Mouse (Mus musculus) CH12.LX (cell line): Measurements from ENCODE around the gene Ank3. TPM values are rescaled to one million over a fixed set of nuclear protein-coding genes. Genes with fewer than 3 reads are reported as not detected.

Experiments used
- DNase-seq: peaks from one replicate; pipeline ENCODE4 v3.0.0-alpha.2; 2013; ENCODE audit errors: extremely low read depth
- H3K27ac ChIP-seq: 2 replicates; pipeline ENCODE4 v1.5.1; 2012; ENCODE audit warnings: low read depth, mild to moderate bottlenecking, control low read depth, moderate library complexity; ENCODE audit not compliant: insufficient read depth
- H3K27me3 ChIP-seq: replicated peaks from 2 replicates; pipeline ENCODE3; 2012; ENCODE audit warnings: inconsistent platforms
- H3K36me3 ChIP-seq, 2 experiments: replicated peaks in 1 of 2; 2 replicates each; pipeline versions ENCODE3 to v1.6.1; 2012; ENCODE audit warnings: inconsistent platforms in 1 of 2, low read length in 1 of 2, mild to moderate bottlenecking in 1 of 2, mixed read lengths in 1 of 2, moderate library complexity in 1 of 2; ENCODE audit not compliant: control insufficient read depth in 1 of 2, insufficient read depth in 1 of 2
- H3K4me1 ChIP-seq, 2 experiments: 2 replicates each; pipeline ENCODE4 v1.6.1; 2012; ENCODE audit warnings: inconsistent platforms in 1 of 2, moderate library complexity in 1 of 2; ENCODE audit not compliant: insufficient read depth in 2 of 2, control insufficient read depth in 1 of 2
- H3K4me2 ChIP-seq: 2 replicates; pipeline ENCODE4 v1.6.1; 2012; ENCODE audit warnings: low read depth, mild to moderate bottlenecking, control low read depth; ENCODE audit not compliant: poor library complexity, insufficient read depth, severe bottlenecking
- H3K4me3 ChIP-seq, 3 experiments: fragments of 150-350 bp in 1 of 3; sonication (generic) in 1 of 3; replicated peaks in 1 of 3; 2 replicates each; pipeline versions ENCODE3 to v1.5.1; 2011 to 2012; ENCODE audit warnings: low read depth in 2 of 3, low read length in 2 of 3, mild to moderate bottlenecking in 2 of 3, moderate library complexity in 2 of 3, control low read depth in 1 of 3, improper control_type of control experiment in 1 of 3, inconsistent platforms in 1 of 3, mixed read lengths in 1 of 3; ENCODE audit not compliant: poor library complexity in 1 of 3
- H3K79me2 ChIP-seq: replicated peaks from 2 replicates; pipeline ENCODE4 v1.6.1; 2012; ENCODE audit warnings: mild to moderate bottlenecking, moderate library complexity; ENCODE audit not compliant: control insufficient read depth, poor library complexity, insufficient read depth, severe bottlenecking; ENCODE audit errors: extremely low read depth
- H3K9ac ChIP-seq: 2 replicates; pipeline ENCODE4 v1.6.1; 2012; ENCODE audit warnings: low read depth, mild to moderate bottlenecking, control low read depth, moderate library complexity; ENCODE audit not compliant: insufficient read depth
- H3K9me3 ChIP-seq: replicated peaks from 2 replicates; pipeline ENCODE3; 2012; ENCODE audit warnings: low read length, inconsistent platforms, mixed read lengths
- BHLHE40 ChIP-seq: IDR thresholded peaks from 2 replicates; pipeline ENCODE4 v1.6.1; 2011; ENCODE audit warnings: mild to moderate bottlenecking, low read depth, low read length, improper control_type of control experiment
- CHD1 ChIP-seq: IDR thresholded peaks from 2 replicates; pipeline ENCODE4 v1.6.1; 2012; ENCODE audit warnings: low read depth, low read length, improper control_type of control experiment, inconsistent platforms
- CHD2 ChIP-seq: IDR thresholded peaks from 2 replicates; pipeline ENCODE4 v1.6.1; 2011; ENCODE audit warnings: low read length, improper control_type of control experiment
- CTCF ChIP-seq, 2 experiments: IDR thresholded peaks in 1 of 2; conservative IDR thresholded peaks in 1 of 2; 2 replicates each; pipeline ENCODE4 v1.5.1; 2011 to 2012; ENCODE audit warnings: low read depth in 2 of 2, low read length in 2 of 2, improper control_type of control experiment in 1 of 2, inconsistent platforms in 1 of 2, mild to moderate bottlenecking in 1 of 2, moderate library complexity in 1 of 2
- E2F4 ChIP-seq: IDR thresholded peaks from 2 replicates; pipeline ENCODE4 v1.6.1; 2011; ENCODE audit warnings: low read depth, low read length, improper control_type of control experiment; ENCODE audit not compliant: insufficient replicate concordance
- ELF1 ChIP-seq: IDR thresholded peaks from 2 replicates; pipeline ENCODE4 v1.6.1; 2014; ENCODE audit warnings: low read depth, mild to moderate bottlenecking, inconsistent platforms, low read length, improper control_type of control experiment
- EP300 ChIP-seq: IDR thresholded peaks from 2 replicates; pipeline ENCODE4 v1.6.1; 2011; ENCODE audit warnings: low read length, improper control_type of control experiment
- ETS1 ChIP-seq: conservative IDR thresholded peaks from 2 replicates; pipeline ENCODE4 v1.6.1; 2012; ENCODE audit warnings: low read depth, mild to moderate bottlenecking, inconsistent platforms, low read length, improper control_type of control experiment, moderate library complexity
- GABPA ChIP-seq: IDR thresholded peaks from 2 replicates; pipeline ENCODE4 v1.6.1; 2012; ENCODE audit warnings: low read depth, low read length, improper control_type of control experiment, inconsistent platforms; ENCODE audit not compliant: insufficient replicate concordance
- HCFC1 ChIP-seq: IDR thresholded peaks from 2 replicates; pipeline ENCODE4 v1.6.1; 2012; ENCODE audit warnings: low read depth, mild to moderate bottlenecking, inconsistent platforms, low read length, improper control_type of control experiment
- IRF4 ChIP-seq: IDR thresholded peaks from 2 replicates; pipeline ENCODE4 v1.6.1; 2014; ENCODE audit warnings: low read depth, mild to moderate bottlenecking, inconsistent platforms, low read length, improper control_type of control experiment
- JUN ChIP-seq: IDR thresholded peaks from 2 replicates; pipeline ENCODE4 v1.6.1; 2011; ENCODE audit warnings: low read depth, mild to moderate bottlenecking, low read length, improper control_type of control experiment, moderate library complexity; ENCODE audit not compliant: insufficient read depth
- JUND ChIP-seq: conservative IDR thresholded peaks from 2 replicates; pipeline ENCODE4 v1.6.1; 2011; ENCODE audit warnings: low read depth, low read length, improper control_type of control experiment
- KAT2A ChIP-seq: IDR thresholded peaks from 2 replicates; pipeline ENCODE4 v1.6.1; 2012; ENCODE audit warnings: low read length, improper control_type of control experiment, inconsistent platforms; ENCODE audit not compliant: insufficient replicate concordance
- MAFK ChIP-seq: IDR thresholded peaks from 2 replicates; pipeline ENCODE4 v1.6.1; 2011; ENCODE audit warnings: low read length, improper control_type of control experiment; ENCODE audit not compliant: insufficient replicate concordance
- MAX ChIP-seq: IDR thresholded peaks from 2 replicates; pipeline ENCODE4 v1.6.1; 2011; ENCODE audit warnings: low read length, improper control_type of control experiment
- MAZ ChIP-seq: IDR thresholded peaks from 2 replicates; pipeline ENCODE4 v1.6.1; 2012; ENCODE audit warnings: low read depth, mild to moderate bottlenecking, inconsistent platforms, low read length, improper control_type of control experiment, moderate library complexity
- MEF2A ChIP-seq: IDR thresholded peaks from 2 replicates; pipeline ENCODE4 v1.6.1; 2014; ENCODE audit warnings: low read depth, mild to moderate bottlenecking, inconsistent platforms, low read length, improper control_type of control experiment, borderline replicate concordance
- NELFE ChIP-seq: IDR thresholded peaks from 2 replicates; pipeline ENCODE4 v1.6.1; 2011; ENCODE audit warnings: low read depth, low read length, improper control_type of control experiment
- NRF1 ChIP-seq: IDR thresholded peaks from 2 replicates; pipeline ENCODE4 v1.6.1; 2014; ENCODE audit warnings: low read depth, mild to moderate bottlenecking, inconsistent platforms, low read length, improper control_type of control experiment, moderate library complexity
- POLR2AphosphoS2 ChIP-seq: IDR thresholded peaks from 2 replicates; pipeline ENCODE4 v1.6.1; 2011; ENCODE audit warnings: low read depth, low read length, improper control_type of control experiment
- RAD21 ChIP-seq: IDR thresholded peaks from 2 replicates; pipeline ENCODE4 v1.6.1; 2011; ENCODE audit warnings: low read depth, mild to moderate bottlenecking, low read length, improper control_type of control experiment, moderate library complexity
- RCOR1 ChIP-seq: conservative IDR thresholded peaks from 2 replicates; pipeline ENCODE4 v1.6.1; 2012; ENCODE audit warnings: low read depth, mild to moderate bottlenecking, inconsistent platforms, low read length, improper control_type of control experiment
- SIN3A ChIP-seq: IDR thresholded peaks from 2 replicates; pipeline ENCODE4 v1.6.1; 2012; ENCODE audit warnings: low read length, improper control_type of control experiment, inconsistent platforms
- SMC3 ChIP-seq: IDR thresholded peaks from 2 replicates; pipeline ENCODE4 v1.6.1; 2011; ENCODE audit warnings: low read depth, low read length, improper control_type of control experiment
- TBP ChIP-seq: conservative IDR thresholded peaks from 2 replicates; pipeline ENCODE4 v1.6.1; 2011; ENCODE audit warnings: low read depth, low read length, improper control_type of control experiment
- USF1 ChIP-seq: IDR thresholded peaks from 2 replicates; pipeline ENCODE4 v1.6.1; 2014; ENCODE audit warnings: low read depth, mild to moderate bottlenecking, inconsistent platforms, low read length, improper control_type of control experiment
- USF2 ChIP-seq: conservative IDR thresholded peaks from 2 replicates; pipeline ENCODE4 v1.6.1; 2011; ENCODE audit warnings: low read depth, low read length, improper control_type of control experiment
- ZC3H11A ChIP-seq: IDR thresholded peaks from 2 replicates; pipeline ENCODE4 v1.6.1; 2012; ENCODE audit warnings: low read depth, mild to moderate bottlenecking, inconsistent platforms, low read length, improper control_type of control experiment
- ZMIZ1 ChIP-seq: IDR thresholded peaks from 2 replicates; pipeline ENCODE4 v1.6.1; 2012; ENCODE audit warnings: low read depth, mild to moderate bottlenecking, inconsistent platforms, low read length, improper control_type of control experiment
- ZNF384 ChIP-seq: IDR thresholded peaks from 2 replicates; pipeline ENCODE4 v1.6.1; 2012; ENCODE audit warnings: low read depth, low read length, improper control_type of control experiment, inconsistent platforms
- dilution Hi-C: fragments of 300-500 bp; cut with MboI; formaldehyde crosslinking; loops from 2 replicates; pipeline ENCODE4 v1.14.3; 2020; ENCODE audit warnings: low sequenced_read_pairs; ENCODE audit not compliant: extremely low pct_unique_long_range_greater_than_20kb, extremely low pct_ligation_motif_present
- in situ Hi-C: fragments of 300-500 bp; cut with MboI; formaldehyde crosslinking; loops from 3 replicates; pipeline ENCODE4 v1.14.3; 2019; ENCODE audit warnings: low sequenced_read_pairs, low pct_ligation_motif_present, low pct_unique_long_range_greater_than_20kb, mixed read lengths
- polyA plus RNA-seq: library from polyadenylated mRNA; unstranded; fragments of >175 nt; gene quantifications from 2 replicates; pipeline ENCODE4 v1.2.1, GENCODE M21; 2012; ENCODE audit warnings: low read depth; ENCODE audit not compliant: insufficient read length
- total RNA-seq, 2 experiments: library from RNA; depleted of rRNA; stranded (reverse); fragments of 300-350 nt in 1 of 2; fragments of >200 nt in 1 of 2; gene quantifications; 2 replicates each; pipeline ENCODE4 v1.2.3; 2012 to 2014

Ank3 gene
- total and polyA plus RNA-seq, 3 experiments: 4.7 to 8.3 (median 6.2) TPM

- Histone ChIP-seq H3K4me2 (no peak overlapping the region), H3K4me1 (peaks cover 4 to 15% of the 10 kb centered on the region in 2 experiments; a peak in 2 of 4 replicates), H3K9me3 (no peaks in the 10 kb centered on the region)
- DNase-seq: no peak
- TF ChIP-seq KAT2A: no peak
- TF ChIP-seq MAZ: no peak
- TF ChIP-seq RCOR1: no peak
- no peak for TF ChIP-seq MAX
- TF ChIP-seq JUND: no peak
- TF ChIP-seq RAD21: no peak
- no peak for TF ChIP-seq USF2
- no peak for TF ChIP-seq USF1
- no peak for TF ChIP-seq HCFC1
- TF ChIP-seq, all 38 proteins: peak for 0
- Histone ChIP-seq H3K4me3 (no peak overlapping the region), H3K79me2 (no peaks in the 10 kb centered on the region), H3K36me3 (no peaks in the 10 kb centered on the region), H3K27me3 (no peaks in the 10 kb centered on the region), H3K9ac (no peak overlapping the region), H3K27ac (no peak overlapping the region)
- dilution Hi-C loops (no loop called here), in situ Hi-C loops (no loop called here)
Observed at GRCm38 (mm10) chr10:69503791-69504190, 105.2 kb downstream of the Ank3 start.

- Histone ChIP-seq H3K9me3 (no peaks in the 10 kb centered on the region), H3K79me2 (no peaks in the 10 kb centered on the region), H3K9ac (no peak overlapping the region), H3K27ac (no peak overlapping the region), H3K4me1 (peaks cover 4 to 17% of the 10 kb centered on the region in 2 experiments; a peak in 2 of 4 replicates), H3K4me2 (peak overlapping the region; percentile 90), H3K27me3 (no peaks in the 10 kb centered on the region), H3K4me3 (no peak overlapping the region), H3K36me3 (no peaks in the 10 kb centered on the region)
- dilution Hi-C loops: no loop called here
- in situ Hi-C loops: no loop called here
- DNase-seq: peak; percentile 71
- TF ChIP-seq BHLHE40 (peak; percentile 50; the same call in 1 of the 2 replicates), E2F4 (no peak), GABPA (no peak), CTCF (conservative IDR thresholded peaks at IDR 0.05 in 1 of 2, IDR thresholded peaks at IDR 0.05 in 1 of 2; ENCODE audit: low read depth in 2 of 2, low read length in 2 of 2) (no peak), SMC3 (no peak), ELF1 (no peak), USF2 (no peak), POLR2AphosphoS2 (no peak), IRF4 (peak; percentile 86), USF1 (no peak), ZNF384 (peak; percentile 21; the same call in 1 of the 2 replicates), SIN3A (no peak), MAX (no peak), KAT2A (no peak), RCOR1 (no peak), HCFC1 (no peak), CHD2 (no peak), RAD21 (no peak), MEF2A (0 out of 2 replicates have a peak, but pooled peaks have one; percentile 57), MAFK (peak; percentile 59; the same call in 1 of the 2 replicates), EP300 (peak; percentile 92), JUN (peak; percentile 62; the same call in 1 of the 2 replicates), NELFE (no peak), MAZ (no peak), CHD1 (no peak), NRF1 (no peak), ZC3H11A (no peak), ZMIZ1 (no peak), ETS1 (peak; percentile 82), JUND (peak; percentile 80), TBP (no peak)
Observed at GRCm38 (mm10) chr10:69507719-69508118, 109.1 kb downstream of the Ank3 start.
